Mouse (Mus musculus) liver, embryonic 13.5 days (tissue): ENCODE data around the gene Mfsd2a. TPM values are rescaled to one million over a fixed set of nuclear protein-coding genes. Genes with fewer than 3 reads are reported as not detected.

Source experiments
- ATAC-seq: fragments of 200-750 bp; cut with Nextera tagmentation; 2 replicates; pipeline ENCODE4 v1.8.0; 2017; ENCODE audit warnings: low read depth, mild to moderate bottlenecking, moderate number of reproducible peaks, moderate library complexity
- DNase-seq: peaks from one replicate; pipeline ENCODE4 v3.0.0; 2022
- H3K27ac ChIP-seq: fragments of 300-500 bp; sonication (generic); 2 replicates; pipeline ENCODE4 v1.5.1; 2015; ENCODE audit warnings: moderate library complexity, mild to moderate bottlenecking, inconsistent platforms
- H3K27me3 ChIP-seq: fragments of 300-500 bp; sonication (generic); 2 replicates; pipeline ENCODE4 v1.6.1; 2015; ENCODE audit warnings: mild to moderate bottlenecking, inconsistent platforms
- H3K36me3 ChIP-seq: fragments of 300-500 bp; sonication (generic); 2 replicates; pipeline ENCODE4 v1.6.1; 2015; ENCODE audit warnings: mild to moderate bottlenecking, inconsistent platforms
- H3K4me1 ChIP-seq: fragments of 300-500 bp; sonication (generic); replicated peaks from 2 replicates; pipeline ENCODE4 v1.6.1; 2015; ENCODE audit warnings: inconsistent platforms
- H3K4me2 ChIP-seq: fragments of 300-500 bp; sonication (generic); 2 replicates; pipeline ENCODE4 v1.6.1; 2015; ENCODE audit warnings: inconsistent platforms, mild to moderate bottlenecking, moderate library complexity
- H3K4me3 ChIP-seq: fragments of 300-500 bp; sonication (generic); replicated peaks from 2 replicates; pipeline ENCODE4 v1.5.1; 2015; ENCODE audit warnings: mild to moderate bottlenecking, inconsistent platforms
- H3K9ac ChIP-seq: fragments of 300-500 bp; sonication (generic); 2 replicates; pipeline ENCODE4 v1.6.1; 2015; ENCODE audit warnings: mild to moderate bottlenecking, inconsistent platforms
- H3K9me3 ChIP-seq: fragments of 300-500 bp; sonication (generic); replicated peaks from 2 replicates; pipeline ENCODE4 v1.6.1; 2016; ENCODE audit warnings: inconsistent platforms
- WGBS: fragments of 180-500 bp; shearing (Covaris S2); methylation state at CpG from one replicate; pipeline ENCODE4 v1.1.7; 2015; ENCODE audit not compliant: insufficient replicate concordance; 5-methylcytosine and 5-hydroxymethylcytosine counted together
- polyA plus RNA-seq: library from polyadenylated mRNA; unstranded; fragments of >200 nt; fragmentation: Nextera tagmentation; extraction: Ambion mirVana; gene quantifications from 2 replicates; pipeline ENCODE4 v1.2.1, GENCODE M21; 2015

Gene Mfsd2a
- polyA plus RNA-seq, 1 experiment from 2014 or later = 0.09 TPM

DNA sequence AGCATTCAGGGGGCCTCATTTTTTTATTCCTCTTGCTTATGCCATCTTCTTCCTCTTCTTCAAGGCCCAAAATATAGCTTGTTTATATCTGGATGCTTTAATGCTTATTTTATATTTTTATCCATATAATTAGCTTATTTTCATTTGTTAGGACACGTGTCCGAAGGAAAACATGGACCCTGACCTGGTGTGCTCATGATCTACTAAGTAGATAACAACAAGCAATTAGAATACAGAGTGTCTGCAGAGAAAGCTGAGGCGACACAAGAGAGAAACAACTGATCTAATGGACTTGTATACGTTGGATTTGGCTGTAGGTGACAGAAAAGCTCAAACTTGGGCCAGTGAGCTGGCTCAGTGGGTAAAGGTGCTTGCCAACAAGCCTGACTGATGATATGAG is 15.9 kb upstream of the Mfsd2a start:
- no peaks in the 10 kb centered on the region for H3K4me1 ChIP-seq
- ATAC-seq (no peak), DNase-seq (no peak)
- no peaks in the 10 kb centered on the region for H3K9me3 ChIP-seq
- no peak overlapping the region for H3K9ac ChIP-seq
- no peak overlapping the region for H3K27ac ChIP-seq
- no peaks in the 10 kb centered on the region for H3K36me3 ChIP-seq
- no peak overlapping the region for H3K4me3 ChIP-seq
- WGBS = 61% methylated on average over 4 of the region's 4 CpGs
- 0 out of 2 replicates have a peak, but pooled peaks cover 4% of the 10 kb centered on the region for H3K27me3 ChIP-seq
- no peak overlapping the region for H3K4me2 ChIP-seq

GRCm38 (mm10) chr4:122974976-122975520 is 14.1 kb upstream of the Mfsd2a start:
- Histone ChIP-seq H3K4me2 (no peak overlapping the region), H3K9me3 (no peaks in the 10 kb centered on the region), H3K27ac (no peak overlapping the region), H3K27me3 (0 out of 2 replicates have a peak, but pooled peaks cover 4% of the 10 kb centered on the region), H3K4me3 (no peak overlapping the region), H3K4me1 (no peaks in the 10 kb centered on the region), H3K36me3 (no peaks in the 10 kb centered on the region), H3K9ac (no peak overlapping the region)
- DNase-seq (no peak), ATAC-seq (no peak)
- 51% methylated on average over 5 of the region's 5 CpGs for WGBS

DNA sequence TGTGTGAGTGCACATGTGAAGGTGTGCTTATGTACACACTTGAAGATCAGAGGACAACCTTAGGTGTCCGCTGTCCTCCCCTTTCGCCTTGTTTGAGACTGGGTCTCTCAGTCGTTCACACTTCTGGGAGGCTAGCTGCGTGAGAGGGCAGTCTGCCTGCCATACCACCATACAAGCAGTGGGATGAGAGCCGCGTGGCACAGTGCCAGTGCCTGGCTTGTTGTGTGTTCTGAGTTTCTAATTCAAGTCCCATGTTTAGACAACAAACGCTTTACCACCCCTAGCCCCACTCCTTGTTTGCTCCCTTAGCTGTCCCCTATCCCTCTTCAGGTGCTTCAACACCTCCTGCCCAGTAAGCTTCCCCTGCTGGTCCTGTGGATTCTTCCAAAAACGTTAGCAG is 11.1 kb upstream of the Mfsd2a start:
- ATAC-seq (no peak), DNase-seq (no peak)
- H3K27me3 ChIP-seq = 0 out of 2 replicates have a peak, but pooled peaks cover 4% of the 10 kb centered on the region
- no peaks in the 10 kb centered on the region for H3K9me3 ChIP-seq
- H3K4me2 ChIP-seq = no peak overlapping the region
- no peaks in the 10 kb centered on the region for H3K4me1 ChIP-seq
- no peak overlapping the region for H3K9ac ChIP-seq
- no peak overlapping the region for H3K27ac ChIP-seq
- H3K36me3 ChIP-seq = no peaks in the 10 kb centered on the region
- H3K4me3 ChIP-seq = no peak overlapping the region
- WGBS = 53% methylated on average over 8 of the region's 8 CpGs

DNA sequence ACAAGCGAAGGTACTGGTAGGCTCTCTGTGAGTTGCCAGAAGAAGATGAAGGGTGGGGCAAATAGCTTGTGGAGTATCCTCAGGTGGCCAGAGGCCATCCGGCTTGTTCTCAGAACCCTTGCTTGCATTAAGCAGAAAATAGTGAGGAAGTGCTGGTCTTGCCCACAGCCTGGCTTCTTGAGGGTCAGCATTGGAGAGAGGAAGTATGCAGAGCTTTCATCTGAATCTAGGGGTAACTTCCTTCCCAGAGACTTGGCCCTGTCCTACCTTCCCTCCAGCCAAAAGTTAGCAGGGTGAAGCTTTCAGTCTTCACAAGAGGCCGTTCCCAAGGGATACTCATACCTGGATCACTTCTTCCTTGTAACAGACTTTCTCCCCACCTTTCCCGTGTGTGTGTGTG is 10.7 kb upstream of the Mfsd2a start:
- DNase-seq = no peak

DNA sequence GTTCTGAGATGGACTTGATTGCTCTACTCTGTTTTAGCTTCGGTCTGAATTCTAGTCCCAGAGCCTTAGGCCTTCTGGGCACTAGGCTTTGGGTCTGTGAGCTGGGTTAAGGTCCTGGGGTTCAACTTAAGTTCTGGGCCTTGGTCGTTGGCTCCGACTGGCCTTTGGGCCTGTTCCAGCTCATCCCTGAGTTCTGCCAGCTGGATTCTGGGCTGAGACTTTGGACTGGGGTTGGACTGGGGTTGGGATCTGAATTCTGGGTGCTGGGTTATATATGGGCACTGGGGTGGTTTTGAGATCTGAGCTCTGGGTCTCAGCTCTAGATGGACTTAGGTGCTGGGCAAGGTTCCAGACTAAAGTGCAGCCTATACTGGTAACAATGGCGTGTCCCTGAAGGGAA is 10.2 kb upstream of the Mfsd2a start:
- no peaks in the 10 kb centered on the region for H3K4me1 ChIP-seq
- 58% methylated on average over 4 of the region's 4 CpGs for WGBS
- no peak overlapping the region for H3K4me2 ChIP-seq
- DNase-seq (no peak), ATAC-seq (no peak)
- H3K36me3 ChIP-seq = no peaks in the 10 kb centered on the region
- no peak overlapping the region for H3K4me3 ChIP-seq
- no peaks in the 10 kb centered on the region for H3K9me3 ChIP-seq
- H3K27me3 ChIP-seq = 0 out of 2 replicates have a peak, but pooled peaks cover 4% of the 10 kb centered on the region
- H3K9ac ChIP-seq = no peak overlapping the region
- no peak overlapping the region for H3K27ac ChIP-seq

More for the DNA sequence above, 10.7 kb upstream of the Mfsd2a start:
- 0 out of 2 replicates have a peak, but pooled peaks cover 4% of the 10 kb centered on the region for H3K27me3 ChIP-seq
- H3K36me3 ChIP-seq = no peaks in the 10 kb centered on the region
- no peak overlapping the region for H3K4me3 ChIP-seq
- no peak overlapping the region for H3K9ac ChIP-seq
- H3K9me3 ChIP-seq = no peaks in the 10 kb centered on the region
- H3K27ac ChIP-seq = no peak overlapping the region
- no peak for ATAC-seq
- 54% methylated on average over 4 of the region's 4 CpGs for WGBS
- no peak overlapping the region for H3K4me2 ChIP-seq
- H3K4me1 ChIP-seq = no peaks in the 10 kb centered on the region

- Histone ChIP-seq H3K4me1 (no peaks in the 10 kb centered on the region), H3K9me3 (no peaks in the 10 kb centered on the region), H3K9ac (no peak overlapping the region), H3K27me3 (peaks cover 12% of the 10 kb centered on the region), H3K36me3 (no peaks in the 10 kb centered on the region), H3K4me3 (no peak overlapping the region), H3K4me2 (no peak overlapping the region), H3K27ac (no peak overlapping the region)
- no peak for DNase-seq
- ATAC-seq = no peak
- WGBS = 43% methylated on average over 4 of the region's 4 CpGs
Observed at GRCm38 (mm10) chr4:122968106-122968505, 7.1 kb upstream of the Mfsd2a start.

DNA sequence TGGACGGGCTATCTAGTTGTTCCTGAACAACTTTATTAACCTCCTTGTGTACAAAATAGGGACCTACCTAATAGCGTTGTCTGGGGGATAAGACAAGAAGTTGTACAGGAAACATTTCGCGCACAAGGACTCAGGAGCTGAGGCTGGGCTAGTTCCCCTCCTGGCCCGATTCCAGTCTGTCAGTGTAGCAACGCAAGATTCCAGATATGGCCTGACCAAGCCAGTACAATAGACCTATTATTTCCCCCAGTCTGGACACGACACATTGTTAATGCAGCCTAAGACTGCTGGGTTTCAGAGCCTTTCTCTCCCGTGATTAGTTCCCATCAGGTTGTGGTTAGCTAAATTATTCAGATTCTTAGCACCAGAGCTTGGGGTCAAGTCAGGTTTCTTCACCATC is 1.8 kb upstream of the Mfsd2a start:
- Histone ChIP-seq H3K36me3 (no peaks in the 10 kb centered on the region), H3K4me1 (peaks cover 18% of the 10 kb centered on the region), H3K27me3 (peaks cover 66% of the 10 kb centered on the region), H3K9me3 (no peaks in the 10 kb centered on the region), H3K4me3 (no peak overlapping the region), H3K4me2 (no peak overlapping the region), H3K9ac (no peak overlapping the region), H3K27ac (no peak overlapping the region)
- DNase-seq (no peak), ATAC-seq (no peak)
- 51% methylated on average over 8 of the region's 8 CpGs for WGBS

GRCm38 (mm10) chr4:122961589-122961988 is 601 bp upstream of the Mfsd2a start:
- 30% methylated on average over 6 of the region's 6 CpGs for WGBS
- DNase-seq (no peak), ATAC-seq (no peak)
- Histone ChIP-seq H3K9ac (no peak overlapping the region), H3K27me3 (peaks cover 74% of the 10 kb centered on the region), H3K4me3 (peak overlapping the region; percentile 52; the same call in 1 of the 2 replicates), H3K27ac (no peak overlapping the region), H3K4me1 (peaks cover 18% of the 10 kb centered on the region), H3K36me3 (no peaks in the 10 kb centered on the region), H3K4me2 (peak overlapping the region; percentile 75), H3K9me3 (no peaks in the 10 kb centered on the region)

DNA sequence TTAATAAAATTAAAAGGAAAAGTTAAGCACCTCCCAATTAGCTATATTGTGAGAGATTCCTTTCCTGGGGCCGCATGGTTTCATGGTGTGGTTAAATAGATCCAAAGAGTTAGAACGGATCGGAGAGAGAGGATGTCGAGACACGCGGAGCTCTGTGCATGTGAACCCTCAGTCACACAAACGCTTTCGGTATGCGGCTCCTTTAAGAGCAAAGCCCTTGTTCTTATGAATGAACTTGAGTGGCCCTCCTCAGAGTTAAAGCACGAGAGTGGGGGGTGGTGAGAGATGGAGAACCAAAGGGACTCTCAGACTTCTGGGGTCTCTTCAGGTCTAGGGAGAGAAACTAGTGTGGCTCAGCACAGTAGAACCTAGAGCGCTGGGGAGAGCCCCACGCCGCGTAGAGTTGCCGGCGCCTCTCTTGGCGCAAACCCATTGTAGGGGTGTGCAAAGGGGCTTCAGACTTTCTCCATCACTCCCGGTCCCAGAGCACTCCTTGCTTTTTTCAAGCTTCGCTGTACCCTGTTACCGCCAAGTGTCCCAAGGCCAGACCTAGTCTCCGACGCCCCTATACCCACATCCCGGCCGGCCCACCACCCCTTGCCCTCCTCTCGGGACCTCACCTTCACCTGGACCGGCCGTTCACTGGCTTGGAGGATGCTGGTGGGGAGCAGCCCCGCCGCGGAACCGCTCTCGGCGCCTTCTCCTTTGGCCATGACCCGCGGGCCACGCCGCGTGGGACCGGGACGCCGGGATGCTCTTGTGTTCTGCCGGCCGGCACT is 478 bp downstream of the Mfsd2a start:
- Histone ChIP-seq H3K4me3 (peak overlapping the region; percentile 52), H3K27ac (no peak overlapping the region), H3K9me3 (no peaks in the 10 kb centered on the region), H3K9ac (no peak overlapping the region; the same call in 1 of the 2 replicates), H3K4me2 (peak overlapping the region; percentile 75), H3K27me3 (peaks cover 74% of the 10 kb centered on the region), H3K4me1 (peaks cover 26% of the 10 kb centered on the region), H3K36me3 (no peaks in the 10 kb centered on the region)
- under 1% methylated on average over 43 of the region's 43 CpGs for WGBS
- DNase-seq (no peak), ATAC-seq (peak; percentile 22; the same call in 1 of the 2 replicates)

- DNase-seq (no peak), ATAC-seq (no peak)
- Histone ChIP-seq H3K27ac (no peak overlapping the region), H3K9me3 (no peaks in the 10 kb centered on the region), H3K36me3 (no peaks in the 10 kb centered on the region), H3K4me3 (peak overlapping the region; percentile 52; the same call in 1 of the 2 replicates), H3K4me1 (peaks cover 33% of the 10 kb centered on the region), H3K9ac (no peak overlapping the region), H3K4me2 (peak overlapping the region; percentile 75), H3K27me3 (peaks cover 74% of the 10 kb centered on the region)
- WGBS = 14% methylated on average over 8 of the region's 8 CpGs
Observed at GRCm38 (mm10) chr4:122959816-122960215, 1.2 kb downstream of the Mfsd2a start.

GRCm38 (mm10) chr4:122958491-122959031 is 2.4 kb downstream of the Mfsd2a start:
- peaks cover 66% of the 10 kb centered on the region for H3K27me3 ChIP-seq
- no peak for ATAC-seq

More at GRCm38 (mm10) chr4:122958491-122959031, 2.4 kb downstream of the Mfsd2a start:
- H3K4me3 ChIP-seq = no peak overlapping the region
- H3K27ac ChIP-seq = no peak overlapping the region
- no peak overlapping the region for H3K9ac ChIP-seq
- WGBS = 75% methylated on average over 6 of the region's 6 CpGs
- H3K4me1 ChIP-seq = peaks cover 39% of the 10 kb centered on the region
- H3K36me3 ChIP-seq = no peaks in the 10 kb centered on the region
- H3K9me3 ChIP-seq = no peaks in the 10 kb centered on the region
- no peak for DNase-seq
- no peak overlapping the region for H3K4me2 ChIP-seq
